Mouse (Mus musculus): ENCODE measurements around the gene Lingo1.

GRCm38 (mm10) chr9:56577405-56577804, 218.9 kb downstream of the Lingo1 start:
- TF ChIP-seq CTCF (IDR thresholded peaks at IDR 0.05; ENCODE audit: low read depth, low read length) (no peak), EP300 (IDR thresholded peaks at IDR 0.05; ENCODE audit: insufficient read depth, low read depth, low read length) (no peak)
